Mouse (Mus musculus): Measurements from ENCODE around the gene Notch1. TPM values are rescaled to one million over a fixed set of nuclear protein-coding genes. Genes with fewer than 3 reads are reported as not detected.

Gene Notch1
- polyA plus RNA-seq, 1 experiment from 2014 or later = 24.6 TPM

- H3K9ac ChIP-seq = no peak overlapping the region
- H3K27me3 ChIP-seq = no peaks in the 10 kb centered on the region
- H3K9me3 ChIP-seq (replicated peaks) = no peaks in the 10 kb centered on the region
- H3K4me2 ChIP-seq = no peak overlapping the region
- WGBS = 59% methylated on average over 4 of the region's 4 CpGs
- H3K36me3 ChIP-seq = no peaks in the 10 kb centered on the region
- no peak for ATAC-seq (replicated peaks; ENCODE audit: low FRiP score)
- H3K4me3 ChIP-seq (replicated peaks) = no peak overlapping the region
- H3K4me1 ChIP-seq = peaks cover 48% of the 10 kb centered on the region
- H3K27ac ChIP-seq = no peak overlapping the region
These were observed 12.8 kb upstream of the Notch1 start for GRCm38 (mm10) chr2:26529221-26529805.

- H3K27ac ChIP-seq = peak overlapping the region; percentile 91
- WGBS = 34% methylated on average over 11 of the region's 11 CpGs
- no peak overlapping the region for H3K4me3 ChIP-seq (replicated peaks)
- no peaks in the 10 kb centered on the region for H3K36me3 ChIP-seq
- 0 out of 2 replicates have a peak overlapping the region, but pooled peaks have one; percentile 7 for H3K4me2 ChIP-seq
- H3K9ac ChIP-seq = no peak overlapping the region
- H3K4me1 ChIP-seq = peaks cover 43% of the 10 kb centered on the region
- H3K9me3 ChIP-seq (replicated peaks) = no peaks in the 10 kb centered on the region
- no peaks in the 10 kb centered on the region for H3K27me3 ChIP-seq
- peak; percentile 34; the same call in 1 of the 2 replicates for ATAC-seq (replicated peaks; ENCODE audit: low FRiP score)
These were observed 10.2 kb upstream of the Notch1 start for GRCm38 (mm10) chr2:26526443-26527257.

- H3K27me3 ChIP-seq = no peaks in the 10 kb centered on the region
- H3K4me1 ChIP-seq = peaks cover 43% of the 10 kb centered on the region
- peak; percentile 94 for ATAC-seq (replicated peaks; ENCODE audit: low FRiP score)
- H3K9ac ChIP-seq = no peak overlapping the region; the same call in 1 of the 2 replicates
- peak overlapping the region; percentile 30 for H3K4me2 ChIP-seq
- no peak overlapping the region for H3K4me3 ChIP-seq (replicated peaks)
- WGBS = 5% methylated on average over 9 of the region's 9 CpGs
- peak overlapping the region; percentile 91 for H3K27ac ChIP-seq
- no peaks in the 10 kb centered on the region for H3K9me3 ChIP-seq (replicated peaks)
- H3K36me3 ChIP-seq = no peaks in the 10 kb centered on the region
These were observed 9.0 kb upstream of the Notch1 start for GRCm38 (mm10) chr2:26525355-26526018.

GRCm38 (mm10) chr2:26522327-26522726 lies 5.9 kb upstream of the Notch1 start:
- no peak overlapping the region for H3K9ac ChIP-seq
- ATAC-seq (replicated peaks; ENCODE audit: low FRiP score) = no peak
- H3K4me3 ChIP-seq (replicated peaks) = no peak overlapping the region
- no peaks in the 10 kb centered on the region for H3K27me3 ChIP-seq
- H3K4me2 ChIP-seq = no peak overlapping the region
- peaks cover 36% of the 10 kb centered on the region for H3K4me1 ChIP-seq
- H3K36me3 ChIP-seq = no peaks in the 10 kb centered on the region
- H3K27ac ChIP-seq = no peak overlapping the region
- H3K9me3 ChIP-seq (replicated peaks) = no peaks in the 10 kb centered on the region
- WGBS = 79% methylated on average over 4 of the region's 4 CpGs

GRCm38 (mm10) chr2:26519753-26520152 lies 3.3 kb upstream of the Notch1 start:
- no peak overlapping the region for H3K27ac ChIP-seq
- no peaks in the 10 kb centered on the region for H3K9me3 ChIP-seq (replicated peaks)
- H3K4me1 ChIP-seq = peaks cover 33% of the 10 kb centered on the region
- H3K4me3 ChIP-seq (replicated peaks) = no peak overlapping the region
- 85% methylated on average over 6 of the region's 6 CpGs for WGBS
- no peak overlapping the region for H3K4me2 ChIP-seq
- no peaks in the 10 kb centered on the region for H3K36me3 ChIP-seq
- H3K27me3 ChIP-seq = no peaks in the 10 kb centered on the region
- H3K9ac ChIP-seq = no peak overlapping the region
- ATAC-seq (replicated peaks; ENCODE audit: low FRiP score) = no peak

- Histone ChIP-seq H3K4me1 (peaks cover 30% of the 10 kb centered on the region), H3K4me3 (replicated peaks) (no peak overlapping the region), H3K27ac (peak overlapping the region; percentile 81), H3K27me3 (no peaks in the 10 kb centered on the region), H3K9me3 (replicated peaks) (no peaks in the 10 kb centered on the region), H3K36me3 (no peaks in the 10 kb centered on the region), H3K4me2 (peak overlapping the region; percentile 44), H3K9ac (peak overlapping the region; percentile 26; the same call in 1 of the 2 replicates)
- 72% methylated on average over 5 of the region's 5 CpGs for WGBS
- ATAC-seq (replicated peaks; ENCODE audit: low FRiP score) = 0 out of 2 replicates have a peak, but pooled peaks have one; percentile 3
These were observed 524 bp upstream of the Notch1 start for GRCm38 (mm10) chr2:26516987-26517386.

GRCm38 (mm10) chr2:26515335-26515734 lies 1.1 kb downstream of the Notch1 start:
- H3K4me2 ChIP-seq = no peak overlapping the region

GRCm38 (mm10) chr2:26513105-26513745 lies 3.2 kb downstream of the Notch1 start:
- H3K27ac ChIP-seq = no peak overlapping the region
- no peaks in the 10 kb centered on the region for H3K36me3 ChIP-seq
- WGBS = 74% methylated on average over 4 of the region's 4 CpGs
- peaks cover 37% of the 10 kb centered on the region for H3K4me1 ChIP-seq
- H3K9ac ChIP-seq = no peak overlapping the region
- no peak overlapping the region for H3K4me2 ChIP-seq
- ATAC-seq (replicated peaks; ENCODE audit: low FRiP score) = no peak
- no peak overlapping the region for H3K4me3 ChIP-seq (replicated peaks)
- no peaks in the 10 kb centered on the region for H3K27me3 ChIP-seq
- H3K9me3 ChIP-seq (replicated peaks) = no peaks in the 10 kb centered on the region

More at GRCm38 (mm10) chr2:26515335-26515734, 1.1 kb downstream of the Notch1 start:
- H3K36me3 ChIP-seq = no peaks in the 10 kb centered on the region
- no peaks in the 10 kb centered on the region for H3K9me3 ChIP-seq (replicated peaks)
- peak overlapping the region; percentile 81 for H3K27ac ChIP-seq
- H3K9ac ChIP-seq = no peak overlapping the region
- peaks cover 30% of the 10 kb centered on the region for H3K4me1 ChIP-seq
- no peak for ATAC-seq (replicated peaks; ENCODE audit: low FRiP score)
- no peaks in the 10 kb centered on the region for H3K27me3 ChIP-seq
- H3K4me3 ChIP-seq (replicated peaks) = no peak overlapping the region
- WGBS = 83% methylated on average over 2 of the region's 2 CpGs

GRCm38 (mm10) chr2:26508661-26509060 lies 7.8 kb downstream of the Notch1 start:
- Histone ChIP-seq H3K36me3 (no peaks in the 10 kb centered on the region), H3K4me3 (replicated peaks) (no peak overlapping the region), H3K9ac (no peak overlapping the region), H3K9me3 (replicated peaks) (no peaks in the 10 kb centered on the region), H3K4me1 (peaks cover 58% of the 10 kb centered on the region), H3K4me2 (no peak overlapping the region), H3K27ac (peak overlapping the region; percentile 97), H3K27me3 (no peaks in the 10 kb centered on the region)
- no peak for ATAC-seq (replicated peaks; ENCODE audit: low FRiP score)
- WGBS = 62% methylated on average over 5 of the region's 5 CpGs

- H3K9me3 ChIP-seq (replicated peaks) = no peaks in the 10 kb centered on the region
- peak overlapping the region; percentile 3; the same call in 1 of the 2 replicates for H3K4me3 ChIP-seq (replicated peaks)
- H3K27me3 ChIP-seq = no peaks in the 10 kb centered on the region
- WGBS = 12% methylated on average over 6 of the region's 6 CpGs
- no peak for ATAC-seq (replicated peaks; ENCODE audit: low FRiP score)
- H3K27ac ChIP-seq = peak overlapping the region; percentile 97
- H3K9ac ChIP-seq = no peak overlapping the region
- H3K4me2 ChIP-seq = peak overlapping the region; percentile 43; the same call in 1 of the 2 replicates
- no peaks in the 10 kb centered on the region for H3K36me3 ChIP-seq
- peaks cover 58% of the 10 kb centered on the region for H3K4me1 ChIP-seq
These were observed 8.5 kb downstream of the Notch1 start for GRCm38 (mm10) chr2:26507961-26508391.

- peak; percentile 41; the same call in 1 of the 2 replicates for ATAC-seq (replicated peaks; ENCODE audit: low FRiP score)
- Histone ChIP-seq H3K9me3 (replicated peaks) (no peaks in the 10 kb centered on the region), H3K9ac (peak overlapping the region; percentile 40), H3K4me3 (replicated peaks) (peak overlapping the region; percentile 3; the same call in 1 of the 2 replicates), H3K36me3 (no peaks in the 10 kb centered on the region), H3K4me2 (peak overlapping the region; percentile 43), H3K27me3 (no peaks in the 10 kb centered on the region), H3K4me1 (peaks cover 58% of the 10 kb centered on the region), H3K27ac (peak overlapping the region; percentile 97)
- WGBS = 4% methylated on average over 7 of the region's 7 CpGs
These were observed 9.0 kb downstream of the Notch1 start for GRCm38 (mm10) chr2:26507481-26507886.

Data from kidney, embryonic 15.5 days (tissue).